Mouse (Mus musculus): ENCODE data around the gene Iqsec2. TPM values are rescaled to one million over a fixed set of nuclear protein-coding genes. Genes with fewer than 3 reads are reported as not detected.
"Not testable (repeated sequence)": the region's sequence is repeated elsewhere in the genome, so short reads cannot be mapped to it uniquely, and the experiment has no call there.

Gene Iqsec2
- polyA plus RNA-seq, 1 experiment from 2014 or later: 1.2 TPM

DNA sequence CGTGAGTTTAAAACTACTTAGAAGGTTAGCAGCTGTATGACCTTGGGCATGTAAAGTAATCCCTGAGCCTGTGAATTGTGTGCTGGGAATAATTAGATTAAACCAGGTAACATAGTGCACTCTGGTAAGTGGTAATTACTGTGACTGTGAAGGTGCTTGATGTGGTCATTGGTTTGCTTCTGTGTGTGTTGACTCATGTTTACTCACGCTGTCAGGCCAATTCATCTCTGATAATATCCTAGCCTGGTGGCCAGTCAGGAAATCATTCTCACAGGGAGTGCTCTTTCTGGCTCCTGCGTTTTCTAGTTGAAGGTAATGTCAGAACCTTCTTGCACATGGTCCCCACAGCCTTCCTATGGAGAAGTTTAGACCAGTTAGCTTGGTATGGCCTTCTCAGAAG is 90.1 kb downstream of the Iqsec2 start:
- Histone ChIP-seq H3K4me3 (peak overlapping the region; percentile 96), H3K4me1 (peaks cover 14% of the 10 kb centered on the region), H3K27ac (no peak overlapping the region), H3K36me3 (peaks cover 29% of the 10 kb centered on the region), H3K9me3 (replicated peaks) (no peaks in the 10 kb centered on the region), H3K27me3 (ENCODE audit: low read depth, poor library complexity, severe bottlenecking) (peaks cover 13% of the 10 kb centered on the region; the same call in 1 of the 2 replicates)
- WGBS: 22% methylated on average over 3 of the region's 3 CpGs
- no peak for DNase-seq (ENCODE audit: low spot score)

DNA sequence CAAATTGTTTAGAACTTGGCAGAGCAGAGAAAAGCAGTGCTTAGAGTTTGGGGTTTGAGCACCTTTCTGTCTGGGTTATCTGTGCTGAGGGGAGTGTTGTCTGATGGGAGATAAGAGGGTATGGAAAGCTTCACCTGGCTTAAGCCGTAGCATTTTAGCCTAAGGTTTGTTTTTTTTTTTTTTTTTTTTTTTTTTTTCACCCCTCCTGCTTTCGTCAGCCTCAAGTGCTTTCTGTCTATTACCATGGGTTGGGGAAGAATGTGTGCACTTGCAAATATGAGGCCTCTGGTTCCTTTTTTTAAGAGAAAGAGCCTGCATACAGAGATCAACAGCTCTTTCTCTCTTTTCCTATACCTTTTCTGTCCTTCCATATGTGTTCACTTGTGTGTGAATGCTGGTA is 91.7 kb downstream of the Iqsec2 start:
- no peak for DNase-seq (ENCODE audit: low spot score)
- Histone ChIP-seq H3K36me3 (peaks cover 45% of the 10 kb centered on the region), H3K27ac (no peak overlapping the region), H3K9me3 (replicated peaks) (no peaks in the 10 kb centered on the region), H3K4me3 (no peak overlapping the region), H3K4me1 (peaks cover 14% of the 10 kb centered on the region), H3K27me3 (ENCODE audit: low read depth, poor library complexity, severe bottlenecking) (0 out of 2 replicates have a peak, but pooled peaks cover under 1% of the 10 kb centered on the region)
- WGBS: 81% methylated on average over 2 of the region's 2 CpGs

DNA sequence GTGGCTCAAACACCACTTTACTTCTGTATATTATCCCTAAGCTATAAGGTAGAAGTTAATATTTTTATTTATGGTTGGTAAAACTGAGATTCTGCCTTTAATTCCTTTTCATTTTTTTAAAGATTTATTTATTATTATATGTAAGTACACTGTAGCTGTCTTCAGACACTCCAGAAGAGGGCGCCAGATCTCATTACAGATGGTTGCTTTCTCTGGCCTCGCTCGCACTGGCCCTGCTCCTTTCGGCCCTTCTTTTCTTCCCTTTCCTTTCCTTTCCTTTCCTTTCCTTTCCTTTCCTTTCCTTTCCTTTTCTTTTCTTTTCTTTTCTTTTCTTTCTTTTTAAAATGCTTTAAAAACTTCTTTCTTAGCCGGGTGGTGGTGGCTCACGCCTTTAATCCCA is 99.1 kb downstream of the Iqsec2 start:
- H3K4me3 ChIP-seq; H3K4me1 ChIP-seq; H3K27ac ChIP-seq; H3K9me3 ChIP-seq (replicated peaks); DNase-seq (ENCODE audit: low spot score); H3K27me3 ChIP-seq (ENCODE audit: low read depth, poor library complexity, severe bottlenecking): not testable (repeated sequence)
- WGBS: 87% methylated on average over 6 of the region's 6 CpGs
- H3K36me3 ChIP-seq: peaks cover 99% of the 10 kb centered on the region

DNA sequence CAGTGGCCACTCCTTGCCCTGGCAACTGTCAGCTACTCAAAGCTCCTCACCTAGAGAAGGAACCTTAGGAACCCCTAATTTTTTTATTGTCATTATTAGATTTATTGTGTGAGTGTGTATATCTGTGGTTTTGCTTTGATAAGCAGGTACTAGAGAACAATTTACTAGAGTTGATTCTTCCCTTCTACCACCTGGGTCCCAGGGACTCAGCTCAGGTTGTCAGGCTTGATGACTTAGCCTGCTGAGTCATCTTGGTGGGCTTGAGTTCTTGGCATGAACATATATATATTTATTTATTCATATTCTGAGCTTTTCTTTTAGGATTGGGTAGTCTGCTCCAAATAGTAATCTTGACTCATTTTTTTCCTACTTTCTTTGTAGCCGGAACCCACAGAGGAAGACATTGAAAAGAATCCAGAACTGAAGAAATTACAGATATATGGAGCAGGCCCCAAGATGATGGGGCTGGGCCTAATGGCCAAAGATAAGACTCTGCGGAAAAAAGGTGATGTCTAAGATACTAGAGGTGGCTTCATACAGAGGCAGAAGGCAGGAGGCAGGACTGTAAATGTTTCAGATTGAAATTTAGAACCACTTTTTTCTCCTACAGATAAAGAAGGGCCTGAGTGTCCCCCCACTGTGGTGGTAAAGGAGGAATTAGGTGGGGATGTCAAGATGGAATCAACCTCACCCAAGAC is 100.6 kb downstream of the Iqsec2 start:
- no peaks in the 10 kb centered on the region for H3K9me3 ChIP-seq (replicated peaks)
- no peak overlapping the region for H3K27ac ChIP-seq
- peaks cover 99% of the 10 kb centered on the region for H3K36me3 ChIP-seq
- no peak overlapping the region for H3K4me3 ChIP-seq
- WGBS: 91% methylated on average over 2 of the region's 2 CpGs
- DNase-seq (ENCODE audit: low spot score): no peak
- H3K4me1 ChIP-seq: no peaks in the 10 kb centered on the region
- H3K27me3 ChIP-seq (ENCODE audit: low read depth, poor library complexity, severe bottlenecking): peaks cover 3% of the 10 kb centered on the region; the same call in 1 of the 2 replicates

DNA sequence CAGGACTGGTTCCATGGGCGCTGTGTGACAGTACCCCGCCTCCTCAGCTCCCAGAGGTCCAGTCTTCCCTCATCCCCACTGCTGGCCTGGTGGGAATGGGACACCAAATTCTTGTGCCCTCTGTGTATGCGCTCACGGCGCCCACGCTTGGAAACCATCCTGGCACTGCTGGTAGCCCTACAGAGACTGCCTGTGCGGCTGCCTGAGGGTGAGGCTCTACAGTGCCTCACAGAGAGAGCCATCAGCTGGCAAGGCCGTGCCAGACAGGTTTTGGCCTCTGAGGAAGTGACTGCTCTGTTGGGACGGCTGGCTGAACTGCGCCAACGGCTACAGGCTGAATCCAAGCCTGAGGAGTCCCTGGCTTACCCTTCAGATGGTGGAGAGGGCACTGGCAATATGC is 127.1 kb downstream of the Iqsec2 start:
- Histone ChIP-seq H3K9me3 (replicated peaks) (no peaks in the 10 kb centered on the region), H3K27ac (no peak overlapping the region), H3K36me3 (peaks cover 98% of the 10 kb centered on the region), H3K4me1 (no peaks in the 10 kb centered on the region), H3K27me3 (ENCODE audit: low read depth, poor library complexity, severe bottlenecking) (peaks cover 14% of the 10 kb centered on the region; the same call in 1 of the 2 replicates), H3K4me3 (no peak overlapping the region)
- no peak for DNase-seq (ENCODE audit: low spot score)
- WGBS: 96% methylated on average over 11 of the region's 11 CpGs

Other genes starting within 250 kb of the Iqsec2 start
- 256 and 258 TPM in 2 replicates for gene Hsd17b10, start 142.4 kb upstream of the Iqsec2 start, polyA plus RNA-seq (2016; fragmentation: Nextera tagmentation; extraction: Ambion mirVana)
- gene Ribc1, start 128.0 kb upstream of the Iqsec2 start, polyA plus RNA-seq (2016; fragmentation: Nextera tagmentation; extraction: Ambion mirVana): 4.7 and 6.1 TPM in 2 replicates
- gene Smc1a, start 127.8 kb upstream of the Iqsec2 start, polyA plus RNA-seq (2016; fragmentation: Nextera tagmentation; extraction: Ambion mirVana): 91.9 and 110 TPM in 2 replicates
- gene Kdm5c, start 88.8 kb downstream of the Iqsec2 start, polyA plus RNA-seq (2016; fragmentation: Nextera tagmentation; extraction: Ambion mirVana): 67.1 and 70.5 TPM in 2 replicates
- gene Kantr, start 183.2 kb downstream of the Iqsec2 start, polyA plus RNA-seq (2016; fragmentation: Nextera tagmentation; extraction: Ambion mirVana): 15.1 and 21.9 TPM in 2 replicates
- gene Tspyl2, start 198.2 kb downstream of the Iqsec2 start, polyA plus RNA-seq (2016; fragmentation: Nextera tagmentation; extraction: Ambion mirVana): 29.4 and 32.5 TPM in 2 replicates
- 3.6 and 4.1 TPM in 2 replicates for gene Gpr173, start 224.4 kb downstream of the Iqsec2 start, polyA plus RNA-seq (2016; fragmentation: Nextera tagmentation; extraction: Ambion mirVana)